Mouse (Mus musculus) CH12.LX (cell line): ENCODE data around the gene Plgrkt. TPM values are rescaled to one million over a fixed set of nuclear protein-coding genes. Genes with fewer than 3 reads are reported as not detected.

Experiments used
- DNase-seq: peaks from one replicate; pipeline ENCODE4 v3.0.0-alpha.2; 2013; ENCODE audit errors: extremely low read depth
- H3K27ac ChIP-seq: 2 replicates; pipeline ENCODE4 v1.5.1; 2012; ENCODE audit warnings: low read depth, mild to moderate bottlenecking, control low read depth, moderate library complexity; ENCODE audit not compliant: insufficient read depth
- H3K27me3 ChIP-seq: replicated peaks from 2 replicates; pipeline ENCODE3; 2012; ENCODE audit warnings: inconsistent platforms
- H3K36me3 ChIP-seq, 2 experiments: replicated peaks in 1 of 2; 2 replicates each; pipeline versions ENCODE3 to v1.6.1; 2012; ENCODE audit warnings: inconsistent platforms in 1 of 2, low read length in 1 of 2, mild to moderate bottlenecking in 1 of 2, mixed read lengths in 1 of 2, moderate library complexity in 1 of 2; ENCODE audit not compliant: control insufficient read depth in 1 of 2, insufficient read depth in 1 of 2
- H3K4me1 ChIP-seq, 2 experiments: 2 replicates each; pipeline ENCODE4 v1.6.1; 2012; ENCODE audit warnings: inconsistent platforms in 1 of 2, moderate library complexity in 1 of 2; ENCODE audit not compliant: insufficient read depth in 2 of 2, control insufficient read depth in 1 of 2
- H3K4me2 ChIP-seq: 2 replicates; pipeline ENCODE4 v1.6.1; 2012; ENCODE audit warnings: low read depth, mild to moderate bottlenecking, control low read depth; ENCODE audit not compliant: poor library complexity, insufficient read depth, severe bottlenecking
- H3K4me3 ChIP-seq, 3 experiments: fragments of 150-350 bp in 1 of 3; sonication (generic) in 1 of 3; replicated peaks in 1 of 3; 2 replicates each; pipeline versions ENCODE3 to v1.5.1; 2011 to 2012; ENCODE audit warnings: low read depth in 2 of 3, low read length in 2 of 3, mild to moderate bottlenecking in 2 of 3, moderate library complexity in 2 of 3, control low read depth in 1 of 3, improper control_type of control experiment in 1 of 3, inconsistent platforms in 1 of 3, mixed read lengths in 1 of 3; ENCODE audit not compliant: poor library complexity in 1 of 3
- H3K79me2 ChIP-seq: replicated peaks from 2 replicates; pipeline ENCODE4 v1.6.1; 2012; ENCODE audit warnings: mild to moderate bottlenecking, moderate library complexity; ENCODE audit not compliant: control insufficient read depth, poor library complexity, insufficient read depth, severe bottlenecking; ENCODE audit errors: extremely low read depth
- H3K9ac ChIP-seq: 2 replicates; pipeline ENCODE4 v1.6.1; 2012; ENCODE audit warnings: low read depth, mild to moderate bottlenecking, control low read depth, moderate library complexity; ENCODE audit not compliant: insufficient read depth
- H3K9me3 ChIP-seq: replicated peaks from 2 replicates; pipeline ENCODE3; 2012; ENCODE audit warnings: low read length, inconsistent platforms, mixed read lengths
- CHD1 ChIP-seq: IDR thresholded peaks from 2 replicates; pipeline ENCODE4 v1.6.1; 2012; ENCODE audit warnings: low read depth, low read length, improper control_type of control experiment, inconsistent platforms
- E2F4 ChIP-seq: IDR thresholded peaks from 2 replicates; pipeline ENCODE4 v1.6.1; 2011; ENCODE audit warnings: low read depth, low read length, improper control_type of control experiment; ENCODE audit not compliant: insufficient replicate concordance
- ETS1 ChIP-seq: conservative IDR thresholded peaks from 2 replicates; pipeline ENCODE4 v1.6.1; 2012; ENCODE audit warnings: low read depth, mild to moderate bottlenecking, inconsistent platforms, low read length, improper control_type of control experiment, moderate library complexity
- IRF4 ChIP-seq: IDR thresholded peaks from 2 replicates; pipeline ENCODE4 v1.6.1; 2014; ENCODE audit warnings: low read depth, mild to moderate bottlenecking, inconsistent platforms, low read length, improper control_type of control experiment
- JUN ChIP-seq: IDR thresholded peaks from 2 replicates; pipeline ENCODE4 v1.6.1; 2011; ENCODE audit warnings: low read depth, mild to moderate bottlenecking, low read length, improper control_type of control experiment, moderate library complexity; ENCODE audit not compliant: insufficient read depth
- KAT2A ChIP-seq: IDR thresholded peaks from 2 replicates; pipeline ENCODE4 v1.6.1; 2012; ENCODE audit warnings: low read length, improper control_type of control experiment, inconsistent platforms; ENCODE audit not compliant: insufficient replicate concordance
- MAZ ChIP-seq: IDR thresholded peaks from 2 replicates; pipeline ENCODE4 v1.6.1; 2012; ENCODE audit warnings: low read depth, mild to moderate bottlenecking, inconsistent platforms, low read length, improper control_type of control experiment, moderate library complexity
- MEF2A ChIP-seq: IDR thresholded peaks from 2 replicates; pipeline ENCODE4 v1.6.1; 2014; ENCODE audit warnings: low read depth, mild to moderate bottlenecking, inconsistent platforms, low read length, improper control_type of control experiment, borderline replicate concordance
- NELFE ChIP-seq: IDR thresholded peaks from 2 replicates; pipeline ENCODE4 v1.6.1; 2011; ENCODE audit warnings: low read depth, low read length, improper control_type of control experiment
- POLR2A ChIP-seq: IDR thresholded peaks from 2 replicates; pipeline ENCODE4 v1.6.1; 2011; ENCODE audit warnings: low read depth, mild to moderate bottlenecking, improper control_type of control experiment, low read length
- RCOR1 ChIP-seq: conservative IDR thresholded peaks from 2 replicates; pipeline ENCODE4 v1.6.1; 2012; ENCODE audit warnings: low read depth, mild to moderate bottlenecking, inconsistent platforms, low read length, improper control_type of control experiment
- TBP ChIP-seq: conservative IDR thresholded peaks from 2 replicates; pipeline ENCODE4 v1.6.1; 2011; ENCODE audit warnings: low read depth, low read length, improper control_type of control experiment
- USF1 ChIP-seq: IDR thresholded peaks from 2 replicates; pipeline ENCODE4 v1.6.1; 2014; ENCODE audit warnings: low read depth, mild to moderate bottlenecking, inconsistent platforms, low read length, improper control_type of control experiment
- ZC3H11A ChIP-seq: IDR thresholded peaks from 2 replicates; pipeline ENCODE4 v1.6.1; 2012; ENCODE audit warnings: low read depth, mild to moderate bottlenecking, inconsistent platforms, low read length, improper control_type of control experiment
- ZKSCAN1 ChIP-seq: IDR thresholded peaks from 2 replicates; pipeline ENCODE4 v1.6.1; 2012; ENCODE audit warnings: low read depth, inconsistent platforms, low read length, improper control_type of control experiment, borderline replicate concordance
- ZNF384 ChIP-seq: IDR thresholded peaks from 2 replicates; pipeline ENCODE4 v1.6.1; 2012; ENCODE audit warnings: low read depth, low read length, improper control_type of control experiment, inconsistent platforms
- dilution Hi-C: fragments of 300-500 bp; cut with MboI; formaldehyde crosslinking; loops from 2 replicates; pipeline ENCODE4 v1.14.3; 2020; ENCODE audit warnings: low sequenced_read_pairs; ENCODE audit not compliant: extremely low pct_unique_long_range_greater_than_20kb, extremely low pct_ligation_motif_present
- in situ Hi-C: fragments of 300-500 bp; cut with MboI; formaldehyde crosslinking; loops from 3 replicates; pipeline ENCODE4 v1.14.3; 2019; ENCODE audit warnings: low sequenced_read_pairs, low pct_ligation_motif_present, low pct_unique_long_range_greater_than_20kb, mixed read lengths
- polyA plus RNA-seq: library from polyadenylated mRNA; unstranded; fragments of >175 nt; gene quantifications from 2 replicates; pipeline ENCODE4 v1.2.1, GENCODE M21; 2012; ENCODE audit warnings: low read depth; ENCODE audit not compliant: insufficient read length
- total RNA-seq, 2 experiments: library from RNA; depleted of rRNA; stranded (reverse); fragments of 300-350 nt in 1 of 2; fragments of >200 nt in 1 of 2; gene quantifications; 2 replicates each; pipeline ENCODE4 v1.2.3; 2012 to 2014

The Plgrkt gene
- total and polyA plus RNA-seq, 3 experiments, result 31.3 to 40.6 (median 33.0) TPM

DNA sequence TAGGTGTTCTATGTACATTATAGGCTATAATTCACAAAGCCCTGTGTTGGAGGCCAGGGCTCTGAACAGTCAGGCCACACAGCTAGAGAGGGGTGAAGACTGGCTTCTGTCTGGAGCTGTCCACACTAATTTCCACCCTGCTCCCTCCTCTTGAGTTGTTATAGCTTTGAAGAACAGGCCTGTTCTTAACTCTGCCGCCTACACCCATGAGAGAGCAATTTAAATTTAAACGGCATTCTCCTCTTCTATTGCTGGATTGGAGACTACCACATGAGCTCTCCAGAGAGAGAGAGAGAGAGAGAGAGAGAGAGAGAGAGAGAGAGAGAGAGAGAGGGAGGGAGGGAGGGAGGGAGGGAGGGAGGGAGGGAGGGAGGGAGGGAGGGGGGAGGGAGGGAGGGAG lies 38.2 kb upstream of the Plgrkt start:
- Histone ChIP-seq H3K27me3 (no peaks in the 10 kb centered on the region), H3K4me3 (no peak overlapping the region), H3K9ac (no peak overlapping the region), H3K4me2 (no peak overlapping the region), H3K79me2 (no peaks in the 10 kb centered on the region), H3K9me3 (peaks cover 6% of the 10 kb centered on the region), H3K27ac (no peak overlapping the region), H3K4me1 (peaks cover 2 to 16% of the 10 kb centered on the region in 2 experiments; a peak in 2 of 4 replicates), H3K36me3 (no peaks in the 10 kb centered on the region)
- TF ChIP-seq NELFE (no peak), RCOR1 (no peak), JUN (no peak), USF1 (no peak), KAT2A (no peak)
- in situ Hi-C loops, result no loop called here
- DNase-seq, result no peak
- dilution Hi-C loops, result no loop called here

DNA sequence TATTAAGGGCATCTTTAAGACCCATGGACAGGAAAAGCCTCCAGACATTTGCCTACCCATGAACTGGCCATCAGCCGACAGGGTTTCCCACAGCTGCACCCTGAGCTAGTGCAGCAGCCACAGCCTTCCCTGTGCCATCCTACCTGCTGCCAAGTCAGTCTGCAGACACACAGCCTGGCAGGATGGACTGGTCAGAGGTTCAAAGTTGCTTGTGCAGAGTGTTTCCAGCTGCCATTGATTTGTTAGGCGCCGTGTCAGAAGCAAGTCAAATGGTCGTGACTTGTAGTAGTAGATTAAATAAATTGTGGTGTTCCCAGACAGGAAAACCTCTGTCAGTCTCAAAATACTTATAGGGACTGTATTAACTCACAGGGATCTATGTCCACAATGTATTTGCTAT lies 36.1 kb upstream of the Plgrkt start:
- Histone ChIP-seq H3K36me3 (no peaks in the 10 kb centered on the region), H3K79me2 (no peaks in the 10 kb centered on the region), H3K27me3 (no peaks in the 10 kb centered on the region), H3K27ac (no peak overlapping the region), H3K9me3 (peaks cover 6% of the 10 kb centered on the region), H3K4me2 (no peak overlapping the region), H3K9ac (no peak overlapping the region), H3K4me1 (peaks cover 2 to 23% of the 10 kb centered on the region in 2 experiments; a peak in 2 of 4 replicates), H3K4me3 (no peak overlapping the region)
- DNase-seq, result no peak
- in situ Hi-C loops, result no loop called here
- TF ChIP-seq IRF4 (no peak), MEF2A (no peak), ZNF384 (no peak), MAZ (no peak), E2F4 (no peak), TBP (no peak), ETS1 (no peak), KAT2A (no peak), ZC3H11A (no peak), RCOR1 (no peak), POLR2A (no peak), CHD1 (no peak), ZKSCAN1 (no peak)
- dilution Hi-C loops, result no loop called here
